Mouse (Mus musculus): ENCODE data around the gene Gsdma3.
A peak's percentile ranks its signal among the peaks of the same experiment; 100 is the strongest.
"Not testable (repeated sequence)": the region's sequence is repeated elsewhere in the genome, so short reads cannot be mapped to it uniquely, and the experiment has no call there.

Gsdma3 gene

DNA sequence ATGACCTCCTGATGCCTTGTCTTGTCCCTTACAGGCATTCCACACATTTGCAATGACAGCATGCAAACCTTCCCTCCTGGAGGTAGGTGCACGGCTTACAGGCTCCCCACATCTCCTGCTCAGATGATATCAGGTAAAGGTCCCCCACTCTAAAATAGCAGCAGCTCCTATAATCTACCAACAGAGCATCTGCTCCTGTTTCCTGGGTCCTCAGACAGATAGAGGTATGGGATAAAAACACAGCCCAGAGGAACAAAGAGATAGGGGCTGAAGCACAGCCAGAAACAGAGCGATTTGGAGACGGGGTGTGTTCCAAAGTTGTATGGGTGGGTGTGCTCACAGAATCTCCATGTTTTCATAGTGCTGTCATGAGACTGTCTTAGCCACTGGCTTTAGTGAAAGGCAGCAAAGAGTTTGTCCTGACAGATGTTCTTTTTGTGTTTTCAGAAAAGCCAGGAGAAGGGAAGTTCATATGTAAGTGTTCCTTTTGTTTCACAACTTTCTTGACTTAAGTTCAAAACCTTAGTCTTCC, 45.2 kb downstream of the Gsdma3 start:
- DNase-seq (ENCODE audit: low spot score), result no peak

DNA sequence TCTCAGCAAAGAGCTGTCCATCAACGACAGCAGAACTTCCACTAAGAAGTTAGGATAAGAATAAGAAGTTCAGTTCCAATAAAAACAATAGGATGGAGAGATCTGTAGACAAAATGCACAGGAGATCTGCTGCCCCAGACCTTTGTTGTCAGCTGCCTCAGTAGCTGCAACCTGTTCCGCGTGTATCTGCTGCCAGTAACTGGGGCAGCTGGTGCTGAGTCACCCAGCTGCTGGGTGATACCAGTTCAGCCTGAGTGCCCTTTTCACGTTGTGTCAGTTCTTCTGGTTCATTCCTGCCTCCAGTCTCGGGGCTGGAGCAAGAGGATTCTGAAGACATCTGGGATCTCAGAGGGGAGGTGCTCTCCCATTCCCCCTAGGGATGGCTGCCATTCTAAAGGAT, 45.7 kb downstream of the Gsdma3 start:
- DNase-seq (ENCODE audit: low spot score), result no peak

DNA sequence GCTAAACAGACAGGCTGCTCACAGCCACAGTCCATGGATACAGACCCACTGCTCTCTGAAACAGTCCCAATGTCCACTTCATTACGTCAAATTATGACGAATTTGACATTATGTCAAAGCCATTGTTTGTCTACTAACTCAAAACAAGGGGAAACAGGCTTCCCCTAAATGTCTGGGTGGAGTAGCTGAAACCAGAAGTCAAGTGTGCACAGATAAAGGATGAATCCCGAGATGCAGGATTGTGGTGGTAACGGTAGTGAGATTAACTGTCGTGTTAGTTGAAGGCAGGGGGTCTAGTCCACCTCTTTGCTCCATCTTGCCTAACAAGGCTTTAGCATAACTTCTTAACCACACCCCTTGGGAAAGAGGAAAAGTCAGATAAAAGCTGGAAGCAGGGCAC, 46.3 kb downstream of the Gsdma3 start:
- no peak for DNase-seq (ENCODE audit: low spot score)

DNA sequence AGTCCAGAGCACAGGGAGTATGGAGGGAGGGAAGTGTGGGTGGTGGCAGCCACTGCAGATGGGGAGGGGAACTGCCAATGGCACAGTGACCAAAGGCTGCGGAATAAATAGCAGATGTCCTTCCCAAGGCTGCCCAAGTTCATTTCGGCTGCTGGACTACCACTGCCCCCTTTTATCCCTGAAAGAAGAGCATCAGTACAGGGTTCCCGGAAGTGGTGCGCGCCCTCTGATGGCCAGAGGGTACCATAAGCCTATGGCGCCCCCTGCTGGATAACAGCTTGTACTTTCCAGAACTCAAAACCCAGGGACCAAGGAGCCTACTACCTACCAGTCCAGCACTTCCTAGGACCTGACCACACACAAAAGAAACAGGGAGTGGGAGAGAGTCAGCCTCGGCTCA, 47.0 kb downstream of the Gsdma3 start:
- peak; percentile 49 for DNase-seq (ENCODE audit: low spot score)

DNA sequence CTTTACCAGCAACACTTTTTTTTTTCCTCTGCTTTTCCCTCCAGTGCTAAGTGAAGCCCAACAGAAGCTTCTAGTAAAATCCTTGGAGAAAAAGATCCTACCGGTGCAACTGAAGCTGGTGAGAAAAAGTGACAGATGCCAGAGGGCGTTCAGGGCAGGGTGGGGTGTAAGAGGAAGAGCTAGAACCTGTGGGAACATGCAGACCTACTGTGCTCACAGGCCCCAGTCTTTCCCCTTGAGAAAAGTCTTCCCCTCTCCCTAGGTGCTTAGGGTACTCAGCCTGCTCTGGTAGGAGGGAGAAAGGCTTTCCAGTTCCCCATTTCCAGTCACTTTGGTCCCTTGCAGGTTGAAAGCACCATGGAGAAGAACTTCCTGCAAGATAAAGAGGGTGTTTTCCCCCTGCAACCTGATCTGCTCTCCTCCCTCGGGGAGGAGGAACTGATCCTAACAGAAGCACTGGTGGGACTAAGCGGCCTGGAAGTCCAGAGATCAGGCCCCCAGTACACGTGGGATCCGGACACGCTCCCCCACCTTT, 49.7 kb downstream of the Gsdma3 start:
- no peak for DNase-seq (ENCODE audit: low spot score)

DNA sequence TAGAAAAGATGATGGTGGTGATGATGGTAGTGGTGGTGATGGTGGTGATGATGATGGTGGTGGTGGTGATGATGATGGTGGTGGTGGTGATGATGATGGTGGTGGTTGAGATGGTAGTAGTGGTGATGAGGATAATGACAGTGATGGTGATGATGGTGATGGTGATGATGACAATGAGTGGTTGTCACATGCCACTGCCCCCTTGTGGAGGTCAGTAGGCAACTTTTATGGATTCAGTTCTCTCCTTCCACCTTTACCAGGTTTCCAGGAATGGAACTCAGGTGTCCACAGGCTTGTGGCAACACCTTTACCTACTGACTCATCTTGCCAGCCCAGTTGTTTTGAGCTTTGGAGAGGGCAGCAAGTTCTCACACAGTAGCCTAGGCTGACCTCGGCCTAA, 53.9 kb downstream of the Gsdma3 start:
- no peak for DNase-seq (ENCODE audit: low spot score)

GRCm38 (mm10) chr11:98680595-98680994, 54.4 kb downstream of the Gsdma3 start:
- DNase-seq (ENCODE audit: low spot score), result not testable (repeated sequence)

GRCm38 (mm10) chr11:98681186-98681585, 55.0 kb downstream of the Gsdma3 start:
- no peak for DNase-seq (ENCODE audit: low spot score)

DNA sequence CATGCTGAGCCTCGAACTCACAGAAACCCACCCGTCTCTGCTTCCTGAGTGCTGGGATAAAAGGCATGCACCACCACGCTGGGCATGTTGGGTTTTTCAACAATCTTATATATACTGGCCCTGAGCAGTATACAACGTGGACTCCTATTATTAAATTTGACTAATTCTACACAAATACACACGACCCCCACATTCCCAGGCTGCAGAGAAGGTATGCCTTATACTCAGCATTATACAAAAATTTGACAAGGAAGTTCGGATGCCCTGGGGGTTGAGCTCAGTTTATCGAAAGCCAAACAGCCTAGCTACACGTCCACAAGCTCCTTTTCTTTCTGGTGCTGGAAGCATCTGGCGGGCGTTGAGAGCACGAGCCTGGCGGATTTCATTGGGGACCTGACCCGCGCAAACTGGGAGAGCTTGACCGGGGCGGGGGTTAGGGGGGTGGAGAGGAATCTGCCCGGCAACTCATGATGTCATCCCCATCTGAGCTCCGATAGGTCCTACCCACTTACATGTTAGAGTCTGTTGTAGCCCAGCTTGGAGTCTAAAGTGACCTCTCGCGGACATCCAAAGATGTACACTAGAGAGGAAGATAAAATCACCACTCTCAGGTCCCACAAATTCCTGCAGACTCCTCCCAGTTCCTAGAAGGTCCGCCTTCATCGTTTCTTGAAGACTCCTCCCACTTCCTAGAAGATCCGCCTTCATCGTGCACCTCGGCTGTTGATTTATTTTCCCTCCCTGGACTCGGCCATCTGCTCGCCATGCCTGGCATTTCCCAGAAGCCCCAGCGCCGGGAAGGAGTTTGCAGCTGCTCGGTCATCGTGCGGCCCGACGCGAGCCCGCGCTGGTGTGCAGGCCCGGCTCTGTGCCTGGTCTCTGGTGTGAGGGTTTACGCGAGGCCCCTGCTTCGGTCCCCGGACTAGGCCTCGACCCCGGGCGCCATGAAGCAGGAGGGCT, 55.9 kb downstream of the Gsdma3 start, which contains the start of gene Psmd3:
TSS of gene Psmd3 (plus strand) at position 769 of the 960 bp plus-strand sequence.
- peak; percentile 98 for DNase-seq (ENCODE audit: low spot score)

- DNase-seq (ENCODE audit: low spot score), result no peak
Measured at GRCm38 (mm10) chr11:98682811-98683210, 56.7 kb downstream of the Gsdma3 start.

GRCm38 (mm10) chr11:98685642-98686041, 59.5 kb downstream of the Gsdma3 start:
- DNase-seq (ENCODE audit: low spot score), result no peak

GRCm38 (mm10) chr11:98686976-98687375, 60.8 kb downstream of the Gsdma3 start:
- no peak for DNase-seq (ENCODE audit: low spot score)

Measured in ovary, postnatal 14 days (tissue).